9 mouse cellular contexts compared by ENCODE assay signal in the genomic region with DNA sequence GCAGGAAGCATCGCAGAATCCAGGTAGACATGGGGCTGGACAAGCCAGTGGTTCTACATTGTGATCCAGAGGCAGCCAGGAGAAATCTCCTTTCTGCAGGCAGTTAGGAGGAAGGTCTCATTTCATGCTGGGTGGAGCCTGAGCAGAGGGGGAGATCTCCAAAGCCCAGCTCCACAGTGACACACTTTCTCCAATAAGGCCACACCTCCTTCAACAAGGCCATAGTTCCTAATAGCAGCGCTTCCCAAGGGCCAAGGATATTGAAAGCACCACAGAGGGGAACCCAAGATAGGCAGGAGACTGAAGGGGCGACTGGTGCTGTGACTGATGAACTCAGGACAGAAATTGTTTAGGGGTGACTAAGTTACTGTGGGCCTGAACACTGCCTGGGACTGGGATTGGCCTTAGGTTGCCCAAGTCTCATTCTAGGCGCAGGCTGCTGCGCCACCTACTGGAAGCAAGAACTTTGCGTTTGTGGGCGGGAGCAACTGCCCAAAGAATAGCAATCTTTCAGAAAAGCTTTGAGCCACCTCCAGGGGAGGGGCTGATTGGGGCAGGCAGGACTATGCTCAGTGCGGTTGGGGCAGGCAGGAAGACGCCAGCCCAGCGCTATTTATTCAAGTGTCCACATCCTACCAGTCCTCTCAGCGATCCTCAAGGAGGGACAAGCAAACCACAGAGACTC. TPM values are rescaled to one million over a fixed set of nuclear protein-coding genes. Genes with fewer than 3 reads are reported as not detected.
DNase-seq lines count a peak whose midpoint lies in the region.
"Had no signal": no experiment of that assay in that cellular context is flagged by ENCODE, and none has a peak within 500 bp of the region (broad histone marks: within the 10 kb centered on the region; RNA-seq: fewer than 3 reads in every experiment).

No protein-coding gene starts in this region.

- peak; percentile 36 for DNase-seq in T-cell, adult 2 months (ENCODE audit: low spot score)
- peak; percentile 59 for DNase-seq in embryo, embryonic 10.5 days (ENCODE audit: low spot score)
- DNase-seq in gastrocnemius, postnatal 4 days (ENCODE audit: low spot score in 2 of 2): peak; percentile 23 to 39
- DNase-seq in hindlimb bud, embryonic 11.5 days (ENCODE audit: extremely low spot score, low read depth, low spot score): peak; percentile 37
- DNase-seq in layer of hippocampus, postnatal 36 days: peak; percentile 10 to 27
- DNase-seq in lung, postnatal 14 days: peak; percentile 53
- DNase-seq in ovary, postnatal 10 days (ENCODE audit: low spot score): peak; percentile 2
- peak; percentile 24 to 45 for DNase-seq in urinary bladder, adult 18-20 months (ENCODE audit: low spot score in 2 of 2)

RNA-seq across cellular contexts. Expression of a gene that starts 53.8 kb away (rescaled TPM):
- under 1 TPM; 0.57 to 0.86 TPM for total RNA-seq in gastrocnemius, postnatal 4 days (2021)
- not detected for total RNA-seq in layer of hippocampus, postnatal 36 days (2021)

RNA-seq across cellular contexts. Expression of a gene that starts 53.8 kb away (rescaled TPM):
- total RNA-seq in gastrocnemius, postnatal 4 days (2021): 1 to 10 TPM; 1.6 to 1.8 TPM
- total RNA-seq in layer of hippocampus, postnatal 36 days (2021): not detected
- total RNA-seq: left cerebral cortex, postnatal 36 days had no signal

Comparison
In these comparisons a context has a peak if more than half of its experiments do, and no peak if none do; other contexts are left out.
1. Peak in every context shown above with its lines: DNase-seq.
2. DNase-seq: peak in every context shown above with its lines; median percentile 59 in embryo, embryonic 10.5 days; 53 in lung, postnatal 14 days; 37 in hindlimb bud, embryonic 11.5 days; 36 in T-cell, adult 2 months; 34 in urinary bladder, adult 18-20 months; 31 in gastrocnemius, postnatal 4 days; 18 in layer of hippocampus, postnatal 36 days; 2 in ovary, postnatal 10 days.